Mouse (Mus musculus) heart, postnatal 0 days (tissue): Measurements from ENCODE around the gene Hsf2bp. TPM values are rescaled to one million over a fixed set of nuclear protein-coding genes. Genes with fewer than 3 reads are reported as not detected.
A peak's percentile ranks its signal among the peaks of the same experiment; 100 is the strongest.

ENCODE experiments used
- ATAC-seq: fragments of 200-750 bp; cut with Nextera tagmentation; 2 replicates; pipeline ENCODE4 v1.8.0; 2017; ENCODE audit warnings: low read depth, moderate number of reproducible peaks, moderate library complexity; ENCODE audit not compliant: insufficient read depth
- DNase-seq: peaks from one replicate; pipeline ENCODE4 v3.0.0-alpha.2; 2016; ENCODE audit warnings: low spot score
- H3K27ac ChIP-seq: fragments of 300-500 bp; sonication (generic); 2 replicates; pipeline ENCODE4 v1.5.1; 2014; ENCODE audit warnings: low read depth, mild to moderate bottlenecking
- H3K27me3 ChIP-seq: fragments of 300-500 bp; sonication (generic); 2 replicates; pipeline ENCODE4 v1.6.1; 2014; ENCODE audit warnings: low read length, mixed read lengths; ENCODE audit not compliant: control insufficient read depth, insufficient read depth
- H3K36me3 ChIP-seq: fragments of 300-500 bp; sonication (generic); replicated peaks from 2 replicates; pipeline ENCODE4 v1.6.1; 2014; ENCODE audit warnings: low read length, mixed read lengths; ENCODE audit not compliant: control insufficient read depth, insufficient read depth
- H3K4me1 ChIP-seq: fragments of 300-500 bp; sonication (generic); 2 replicates; pipeline ENCODE4 v1.6.1; 2014; ENCODE audit warnings: antibody characterized with exemption; ENCODE audit not compliant: control insufficient read depth, insufficient read depth
- H3K4me2 ChIP-seq: fragments of 300-500 bp; sonication (generic); 2 replicates; pipeline ENCODE4 v1.6.1; 2014; ENCODE audit warnings: low read depth, mild to moderate bottlenecking, low read length, moderate library complexity
- H3K4me3 ChIP-seq: fragments of 300-500 bp; sonication (generic); 2 replicates; pipeline ENCODE4 v1.5.1; 2014; ENCODE audit warnings: low read depth, low read length
- H3K9ac ChIP-seq: fragments of 300-500 bp; sonication (generic); replicated peaks from 2 replicates; pipeline ENCODE4 v1.6.1; 2014; ENCODE audit warnings: low read depth, low read length, mixed read lengths
- H3K9me3 ChIP-seq: fragments of 300-500 bp; sonication (generic); replicated peaks from 2 replicates; pipeline ENCODE4 v1.6.1; 2016; ENCODE audit warnings: low read length; ENCODE audit not compliant: control insufficient read depth
- CTCF ChIP-seq: IDR thresholded peaks from 2 replicates; pipeline ENCODE4 v1.5.1; 2016; ENCODE audit warnings: antibody characterized with exemption, control low read depth, low read depth
- EP300 ChIP-seq: IDR thresholded peaks from 2 replicates; pipeline ENCODE4 v1.6.1; 2016; ENCODE audit warnings: antibody characterized with exemption, low read depth
- WGBS: fragments of 180-500 bp; shearing (Covaris S2); extraction: QIAGEN DNeasy Blood & Tissue Kit; methylation state at CpG from one replicate; pipeline ENCODE4 v1.1.7; 2014; 5-methylcytosine and 5-hydroxymethylcytosine counted together
- polyA plus RNA-seq: library from polyadenylated mRNA; unstranded; fragments of >200 nt; fragmentation: Nextera tagmentation; extraction: Ambion mirVana; gene quantifications from 2 replicates; pipeline ENCODE4 v1.2.1, GENCODE M21; 2015
- total RNA-seq: library from RNA; depleted of rRNA; stranded (reverse); fragments of >200 nt; gene quantifications from 2 replicates; pipeline ENCODE4 v1.2.3, GENCODE M21; 2014; ENCODE audit warnings: low replicate concordance

The Hsf2bp gene
- total and polyA plus RNA-seq, 2 experiments from 2014 or later, result 0.19 TPM; not detected in 1

GRCm38 (mm10) chr17:31929032-31929431 lies 107.1 kb downstream of the Hsf2bp start:
- no peak overlapping the region for H3K4me3 ChIP-seq
- DNase-seq (no peak), ATAC-seq (no peak)
- no peaks in the 10 kb centered on the region for H3K27me3 ChIP-seq
- H3K4me1 ChIP-seq, result peaks cover 20% of the 10 kb centered on the region
- WGBS, result 60% methylated on average over 6 of the region's 6 CpGs
- no peak for TF ChIP-seq EP300
- no peak for TF ChIP-seq CTCF
- no peak overlapping the region for H3K9ac ChIP-seq
- H3K27ac ChIP-seq, result peak overlapping the region; percentile 59; the same call in 1 of the 2 replicates
- H3K9me3 ChIP-seq, result no peaks in the 10 kb centered on the region
- H3K36me3 ChIP-seq, result no peaks in the 10 kb centered on the region
- no peak overlapping the region for H3K4me2 ChIP-seq

- H3K4me3 ChIP-seq, result no peak overlapping the region
- H3K4me2 ChIP-seq, result no peak overlapping the region
- H3K4me1 ChIP-seq, result peaks cover 20% of the 10 kb centered on the region
- H3K27me3 ChIP-seq, result no peaks in the 10 kb centered on the region
- no peaks in the 10 kb centered on the region for H3K9me3 ChIP-seq
- no peaks in the 10 kb centered on the region for H3K36me3 ChIP-seq
- 84% methylated on average over 10 of the region's 10 CpGs for WGBS
- no peak for ATAC-seq
- H3K27ac ChIP-seq, result no peak overlapping the region
- TF ChIP-seq CTCF, result no peak
- no peak for TF ChIP-seq EP300
- no peak overlapping the region for H3K9ac ChIP-seq
- DNase-seq, result no peak
Observed at GRCm38 (mm10) chr17:31927895-31928626, 108.1 kb downstream of the Hsf2bp start.

GRCm38 (mm10) chr17:31924229-31924628 lies 111.9 kb downstream of the Hsf2bp start:
- Histone ChIP-seq H3K9me3 (no peaks in the 10 kb centered on the region), H3K4me3 (no peak overlapping the region), H3K4me1 (peaks cover 6% of the 10 kb centered on the region), H3K9ac (no peak overlapping the region), H3K36me3 (no peaks in the 10 kb centered on the region), H3K27me3 (no peaks in the 10 kb centered on the region), H3K27ac (no peak overlapping the region), H3K4me2 (no peak overlapping the region)
- no peak for TF ChIP-seq CTCF
- TF ChIP-seq EP300, result no peak
- 65% methylated on average over 4 of the region's 4 CpGs for WGBS
- no peak for ATAC-seq
- DNase-seq, result no peak

GRCm38 (mm10) chr17:31923310-31923970 lies 112.7 kb downstream of the Hsf2bp start:
- TF ChIP-seq CTCF (no peak), EP300 (no peak)
- Histone ChIP-seq H3K9ac (no peak overlapping the region), H3K4me2 (no peak overlapping the region), H3K4me3 (no peak overlapping the region), H3K4me1 (peaks cover 4% of the 10 kb centered on the region; the same call in 1 of the 2 replicates), H3K27me3 (no peaks in the 10 kb centered on the region), H3K27ac (no peak overlapping the region), H3K36me3 (no peaks in the 10 kb centered on the region), H3K9me3 (no peaks in the 10 kb centered on the region)
- DNase-seq (no peak), ATAC-seq (no peak)
- 78% methylated on average over 7 of the region's 7 CpGs for WGBS

- 38% methylated on average over 9 of the region's 9 CpGs for WGBS
- H3K4me1 ChIP-seq, result peaks cover 4% of the 10 kb centered on the region
- no peak for TF ChIP-seq EP300
- no peak for TF ChIP-seq CTCF
- peak; percentile 44 for ATAC-seq
- no peak overlapping the region for H3K9ac ChIP-seq
- H3K27me3 ChIP-seq, result no peaks in the 10 kb centered on the region
- H3K27ac ChIP-seq, result no peak overlapping the region
- no peak overlapping the region for H3K4me2 ChIP-seq
- no peaks in the 10 kb centered on the region for H3K36me3 ChIP-seq
- H3K4me3 ChIP-seq, result no peak overlapping the region
- DNase-seq, result no peak
- no peaks in the 10 kb centered on the region for H3K9me3 ChIP-seq
Observed at GRCm38 (mm10) chr17:31920589-31921190, 115.5 kb downstream of the Hsf2bp start.
